Comparison of ENCODE assay signal across 8 mouse cellular contexts in the genomic region with DNA sequence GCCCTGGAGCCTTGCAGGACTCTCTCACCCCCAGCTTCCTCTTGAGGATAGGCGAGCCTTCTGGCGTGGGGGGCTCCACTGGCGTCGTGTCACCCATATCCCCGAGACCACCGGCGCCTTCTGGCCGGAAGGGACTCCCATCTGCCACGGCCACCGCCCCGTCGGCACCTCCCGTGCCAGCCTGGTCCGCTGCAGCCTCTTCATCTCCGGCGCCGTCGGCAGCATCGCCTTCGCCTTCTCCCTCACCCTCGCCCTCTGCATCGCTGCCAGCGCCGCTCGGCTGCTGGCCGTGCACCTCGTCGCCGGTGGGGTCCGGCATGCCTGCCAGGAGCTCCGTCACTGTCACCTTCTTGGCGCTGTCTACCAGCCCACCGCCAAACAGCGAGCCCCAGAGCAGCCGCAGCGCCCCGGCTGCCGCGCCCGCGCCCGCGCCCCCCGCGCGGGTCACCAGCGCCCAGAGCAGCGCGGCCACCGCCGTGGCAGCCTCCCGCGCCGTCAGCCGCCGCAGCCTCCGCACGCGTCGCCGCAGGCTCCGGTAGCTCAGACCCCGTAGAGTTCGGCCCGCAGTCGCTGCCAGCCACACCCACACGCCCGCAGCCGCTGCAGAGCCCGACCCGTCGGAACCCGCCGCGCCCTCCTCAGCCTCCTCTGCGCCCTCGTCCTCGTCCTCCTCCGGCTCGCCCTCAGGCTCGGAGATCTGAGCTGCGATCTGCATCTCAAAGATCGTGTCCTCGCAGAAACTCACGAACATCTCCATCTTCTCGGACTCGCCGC. TPM values are rescaled to one million over a fixed set of nuclear protein-coding genes. Genes with fewer than 3 reads are reported as not detected.
A peak's percentile ranks its signal among the peaks of the same experiment; 100 is the strongest.
DNase-seq lines count a peak whose midpoint lies in the region; ATAC-seq lines count a peak whose summit lies in the region.

No protein-coding gene starts in this region.

- DNase-seq in cerebellum, postnatal 10 days: peak; percentile 51 to 59
- no peak for DNase-seq in cerebellum, adult 11-12 months
- DNase-seq in thymus, postnatal 4 days: peak; percentile 49
- no peak for DNase-seq in thymus, postnatal 0 days (ENCODE audit: low spot score)
- no peak for DNase-seq in urinary bladder, postnatal 25 days (ENCODE audit: low spot score)
- DNase-seq in gastrocnemius, postnatal 14 days: no peak
- no peak for DNase-seq in urinary bladder, postnatal 36 days (ENCODE audit: low spot score in 2 of 2)

- 0 out of 2 replicates have a peak, but pooled peaks cover 2% of the 10 kb centered on the region for H3K9me3 ChIP-seq in liver, embryonic 16.5 days (replicated peaks; ENCODE audit: control insufficient read depth, low read length)

- no peak for ATAC-seq in liver, embryonic 16.5 days (ENCODE audit: low read depth)

- H3K9ac ChIP-seq in liver, embryonic 16.5 days (ENCODE audit: low read depth, low read length): no peak overlapping the region

- no peak overlapping the region for H3K27ac ChIP-seq in liver, embryonic 16.5 days (ENCODE audit: low read length)

- intact Hi-C loops in gastrocnemius, postnatal 14 days (cut with DNase I; ENCODE audit: low total_unique reads): no loop called here

- peak overlapping the region; percentile 39 for H3K4me3 ChIP-seq in liver, embryonic 16.5 days (ENCODE audit: low read depth, low read length)

- H3K27me3 ChIP-seq in liver, embryonic 16.5 days (ENCODE audit: control insufficient read depth, insufficient read depth, low read depth, low read length): peaks cover 38% of the 10 kb centered on the region

- H3K4me1 ChIP-seq in liver, embryonic 16.5 days (ENCODE audit: control insufficient read depth, low read depth, low read length): peaks cover 5% of the 10 kb centered on the region

- WGBS in liver, embryonic 16.5 days (ENCODE audit: insufficient replicate concordance): 3% methylated on average over 88 of the region's 88 CpGs

- no peaks in the 10 kb centered on the region for H3K36me3 ChIP-seq in liver, embryonic 16.5 days (ENCODE audit: control insufficient read depth, insufficient read depth)

- H3K4me2 ChIP-seq in liver, embryonic 16.5 days (ENCODE audit: low read depth, low read length): peak overlapping the region; percentile 54

RNA-seq across cellular contexts. Expression of gene Map4k1, which starts 37.8 kb away (rescaled TPM):
- 76.3 and 78.2 TPM in 2 replicates for polyA plus RNA-seq in thymus, postnatal 0 days (2015; fragmentation: Nextera tagmentation; extraction: Ambion mirVana)
- polyA plus RNA-seq in liver, embryonic 16.5 days (2015; fragmentation: Nextera tagmentation; extraction: Ambion mirVana): 28.3 and 30.2 TPM in 2 replicates
- total RNA-seq in gastrocnemius, postnatal 14 days (2021): 1 to 10 TPM in 1 of 2 experiments, under 1 TPM in 1; 0.71 to 1.2 TPM

RNA-seq across cellular contexts. Expression of gene Eif3k, which starts 38.0 kb away (rescaled TPM):
- polyA plus RNA-seq in thymus, postnatal 0 days (2015; fragmentation: Nextera tagmentation; extraction: Ambion mirVana): 497 and 515 TPM in 2 replicates
- 195 and 205 TPM in 2 replicates for polyA plus RNA-seq in liver, embryonic 16.5 days (2015; fragmentation: Nextera tagmentation; extraction: Ambion mirVana)
- total RNA-seq in gastrocnemius, postnatal 14 days (2021): 100 to 1,000 TPM; 142 to 147 TPM

RNA-seq across cellular contexts. Expression of gene Actn4, which starts 57.5 kb away (rescaled TPM):
- 133 and 138 TPM in 2 replicates for polyA plus RNA-seq in thymus, postnatal 0 days (2015; fragmentation: Nextera tagmentation; extraction: Ambion mirVana)
- polyA plus RNA-seq in liver, embryonic 16.5 days (2015; fragmentation: Nextera tagmentation; extraction: Ambion mirVana): 130 and 137 TPM in 2 replicates
- 10 to 100 TPM; 68.1 to 85.9 TPM for total RNA-seq in gastrocnemius, postnatal 14 days (2021)

Comparison
In these comparisons a context has a peak if more than half of its experiments do, and no peak if none do; other contexts are left out.
1. DNase-seq: peak in cerebellum, postnatal 10 days (2 of 2) and thymus, postnatal 4 days (single experiment); none in cerebellum, adult 11-12 months (single experiment), thymus, postnatal 0 days (single experiment), urinary bladder, postnatal 25 days (single experiment), gastrocnemius, postnatal 14 days (single experiment) and urinary bladder, postnatal 36 days (0 of 2).